Mouse (Mus musculus): ENCODE data around the gene Arl9. TPM values are rescaled to one million over a fixed set of nuclear protein-coding genes. Genes with fewer than 3 reads are reported as not detected.
"Not testable (repeated sequence)": the region's sequence is repeated elsewhere in the genome, so short reads cannot be mapped to it uniquely, and the experiment has no call there.

The Arl9 gene
- polyA plus RNA-seq, 1 experiment from 2014 or later: 0.47 TPM

DNA sequence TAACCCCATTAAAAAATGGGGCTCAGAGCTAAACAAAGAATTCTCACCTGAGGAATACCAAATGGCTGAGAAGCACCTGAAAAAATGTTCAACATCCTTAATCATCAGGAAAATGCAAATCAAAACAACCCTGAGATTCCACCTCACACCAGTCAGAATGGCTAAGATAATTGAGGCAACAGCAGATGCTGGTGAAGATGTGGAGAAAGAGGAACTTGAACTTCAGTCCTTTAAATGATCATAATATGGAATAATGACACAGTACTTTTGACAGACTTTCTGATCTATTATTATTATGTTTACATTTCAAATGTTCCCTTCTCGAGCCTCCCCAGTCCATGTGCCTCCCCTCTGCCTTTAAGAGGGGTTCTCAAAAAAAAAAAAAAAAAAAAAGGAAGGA, 32.7 kb upstream of the Arl9 start:
- H3K36me3 ChIP-seq (ENCODE audit: control insufficient read depth, insufficient read depth, low read length): peaks cover 19% of the 10 kb centered on the region; the same call in 1 of the 2 replicates
- ATAC-seq (replicated peaks; ENCODE audit: low FRiP score): not testable (repeated sequence)

DNA sequence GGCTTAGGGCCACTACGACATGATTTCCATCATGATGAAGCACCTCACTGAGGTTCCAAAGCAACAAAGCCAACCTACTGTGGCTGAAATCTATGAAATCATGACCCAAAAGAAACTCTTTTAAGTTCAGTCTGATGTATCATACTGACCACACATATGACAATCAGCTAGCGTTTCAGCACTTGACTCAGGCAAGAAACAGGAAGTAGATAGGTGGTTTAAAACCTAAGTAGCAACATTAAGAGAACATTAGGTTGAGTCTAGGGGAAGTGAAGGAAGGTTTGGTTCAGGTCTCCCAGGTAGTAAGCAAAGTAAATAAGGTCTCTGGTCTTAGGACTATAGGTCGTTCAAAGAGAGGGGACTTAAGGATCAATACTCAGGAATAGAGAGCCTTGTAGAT, 30.4 kb upstream of the Arl9 start:
- Histone ChIP-seq H3K4me3 (ENCODE audit: low read depth, low read length) (peak overlapping the region; percentile 97), H3K4me1 (replicated peaks; ENCODE audit: control insufficient read depth, insufficient read depth, low read length) (peaks cover 5% of the 10 kb centered on the region), H3K4me2 (peak overlapping the region; percentile 78), H3K36me3 (ENCODE audit: control insufficient read depth, insufficient read depth, low read length) (peaks cover 20% of the 10 kb centered on the region), H3K27me3 (replicated peaks; ENCODE audit: control insufficient read depth, insufficient read depth, low read length) (no peaks in the 10 kb centered on the region), H3K9me3 (ENCODE audit: control insufficient read depth, low read length) (no peaks in the 10 kb centered on the region), H3K27ac (ENCODE audit: low read depth, low read length) (no peak overlapping the region), H3K9ac (ENCODE audit: low read depth, low read length) (peak overlapping the region; percentile 95; the same call in 1 of the 2 replicates)
- DNase-seq (ENCODE audit: low spot score) (no peak), ATAC-seq (replicated peaks; ENCODE audit: low FRiP score) (no peak)
- WGBS: 46% methylated on average over 3 of the region's 3 CpGs

More for the DNA sequence above, 32.7 kb upstream of the Arl9 start:
- DNase-seq (ENCODE audit: low spot score); H3K9ac ChIP-seq (ENCODE audit: low read depth, low read length); H3K4me2 ChIP-seq; H3K4me3 ChIP-seq (ENCODE audit: low read depth, low read length); H3K27ac ChIP-seq (ENCODE audit: low read depth, low read length); H3K9me3 ChIP-seq (ENCODE audit: control insufficient read depth, low read length); H3K4me1 ChIP-seq (replicated peaks; ENCODE audit: control insufficient read depth, insufficient read depth, low read length); H3K27me3 ChIP-seq (replicated peaks; ENCODE audit: control insufficient read depth, insufficient read depth, low read length): not testable (repeated sequence)
- WGBS: 79% methylated on average over 1 of the region's 1 CpGs

DNA sequence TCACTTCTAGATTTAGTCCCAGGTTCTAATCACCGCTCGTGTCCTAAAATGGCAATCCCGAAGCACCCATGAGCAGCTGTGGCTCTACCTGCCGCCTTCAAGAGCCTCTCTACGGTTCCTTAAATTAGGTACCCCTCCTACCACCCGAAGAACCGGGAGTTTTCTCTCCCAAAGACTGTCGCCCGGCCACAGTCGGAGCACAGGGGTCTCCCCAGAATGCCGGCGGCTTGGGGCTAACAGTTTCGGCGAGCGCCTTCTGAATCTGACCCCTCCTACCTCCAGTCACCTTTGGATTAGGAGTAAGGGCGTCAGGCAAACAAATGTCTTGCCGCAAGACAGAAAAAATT, 29.7 kb upstream of the Arl9 start:
- WGBS: 4% methylated on average over 17 of the region's 17 CpGs
- H3K27me3 ChIP-seq (replicated peaks; ENCODE audit: control insufficient read depth, insufficient read depth, low read length): no peaks in the 10 kb centered on the region

DNA sequence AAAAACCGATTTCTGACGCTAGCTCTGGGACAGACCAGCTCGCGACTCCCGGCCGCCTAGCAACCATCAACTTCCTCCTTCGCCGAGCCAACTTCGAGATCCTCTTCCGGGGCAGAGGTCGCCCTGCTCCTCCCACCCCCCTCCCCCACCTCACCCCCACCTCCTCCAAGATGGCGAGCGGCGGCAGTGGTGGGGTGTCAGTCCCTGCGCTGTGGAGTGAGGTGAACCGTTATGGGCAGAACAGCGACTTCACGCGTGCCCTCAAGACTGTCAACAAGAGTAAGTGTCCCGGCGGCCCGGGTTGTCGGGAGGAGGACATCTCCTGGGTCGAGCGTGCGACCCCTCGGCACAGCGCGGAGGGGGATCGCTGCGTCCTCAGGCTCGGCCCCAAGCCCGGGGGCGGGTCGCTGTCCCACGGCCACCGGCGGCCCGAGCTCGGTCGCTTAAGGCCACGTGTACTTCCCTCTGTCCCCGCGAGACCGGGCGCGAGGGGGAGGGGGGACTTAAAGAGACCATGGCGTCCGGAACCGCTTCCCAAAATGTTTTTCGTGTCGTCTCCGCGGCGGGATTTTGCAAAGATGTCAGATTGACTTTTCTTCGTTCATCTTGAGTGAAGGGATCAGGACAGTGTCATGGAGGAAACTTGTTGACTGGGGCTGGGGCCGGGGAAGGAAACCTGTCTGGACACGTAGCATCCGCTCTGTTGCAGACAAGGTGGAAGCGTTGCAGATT, 29.1 kb upstream of the Arl9 start, which contains the start of gene Srp72:
Gene Srp72, plus strand, starts transcription at position 130 of the 732 bp plus-strand sequence.
- under 1% methylated on average over 60 of the region's 60 CpGs for WGBS

More for the DNA sequence above, 29.7 kb upstream of the Arl9 start:
- peaks cover 22% of the 10 kb centered on the region for H3K36me3 ChIP-seq (ENCODE audit: control insufficient read depth, insufficient read depth, low read length)
- peak overlapping the region; percentile 97 for H3K4me3 ChIP-seq (ENCODE audit: low read depth, low read length)
- no peaks in the 10 kb centered on the region for H3K9me3 ChIP-seq (ENCODE audit: control insufficient read depth, low read length)
- peaks cover 5% of the 10 kb centered on the region for H3K4me1 ChIP-seq (replicated peaks; ENCODE audit: control insufficient read depth, insufficient read depth, low read length)
- ATAC-seq (replicated peaks; ENCODE audit: low FRiP score) (peak; percentile 14), DNase-seq (ENCODE audit: low spot score) (no peak)
- peak overlapping the region; percentile 78 for H3K4me2 ChIP-seq
- peak overlapping the region; percentile 95 for H3K9ac ChIP-seq (ENCODE audit: low read depth, low read length)
- H3K27ac ChIP-seq (ENCODE audit: low read depth, low read length): no peak overlapping the region

DNA sequence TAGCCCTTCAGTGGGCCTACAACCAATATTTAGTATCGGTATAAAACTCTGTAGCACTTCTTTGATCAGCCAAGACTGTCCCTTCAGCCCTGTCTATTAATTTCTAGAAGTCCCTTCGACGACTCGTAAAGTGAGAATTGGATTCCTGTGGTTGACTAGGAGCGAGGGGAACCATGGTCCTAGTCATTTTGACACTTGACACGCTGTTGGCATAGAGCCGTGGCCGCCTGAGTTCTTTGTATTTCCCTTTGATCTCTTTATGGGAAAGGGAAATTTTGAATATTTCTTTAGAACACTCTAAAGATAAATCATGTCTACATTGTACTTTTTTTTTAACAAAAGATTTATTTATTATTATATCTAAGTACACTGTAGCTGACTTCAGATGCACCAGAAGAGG, 28.1 kb upstream of the Arl9 start:
- ATAC-seq (replicated peaks; ENCODE audit: low FRiP score) (no peak), DNase-seq (ENCODE audit: low spot score) (no peak)
- Histone ChIP-seq H3K9ac (ENCODE audit: low read depth, low read length) (peak overlapping the region; percentile 95), H3K4me1 (replicated peaks; ENCODE audit: control insufficient read depth, insufficient read depth, low read length) (peaks cover 5% of the 10 kb centered on the region), H3K9me3 (ENCODE audit: control insufficient read depth, low read length) (no peaks in the 10 kb centered on the region), H3K4me3 (ENCODE audit: low read depth, low read length) (peak overlapping the region; percentile 97), H3K27me3 (replicated peaks; ENCODE audit: control insufficient read depth, insufficient read depth, low read length) (no peaks in the 10 kb centered on the region), H3K4me2 (peak overlapping the region; percentile 86), H3K27ac (ENCODE audit: low read depth, low read length) (no peak overlapping the region), H3K36me3 (ENCODE audit: control insufficient read depth, insufficient read depth, low read length) (peaks cover 29% of the 10 kb centered on the region)
- WGBS: 77% methylated on average over 8 of the region's 8 CpGs

More for the DNA sequence above, 29.1 kb upstream of the Arl9 start, which contains the start of gene Srp72:
- Histone ChIP-seq H3K9me3 (ENCODE audit: control insufficient read depth, low read length) (no peaks in the 10 kb centered on the region), H3K4me1 (replicated peaks; ENCODE audit: control insufficient read depth, insufficient read depth, low read length) (peaks cover 5% of the 10 kb centered on the region), H3K27ac (ENCODE audit: low read depth, low read length) (peak within 1 kb of the TSS; percentile 88), H3K4me2 (peak within 1 kb of the TSS; percentile 86), H3K27me3 (replicated peaks; ENCODE audit: control insufficient read depth, insufficient read depth, low read length) (no peaks in the 10 kb centered on the region), H3K4me3 (ENCODE audit: low read depth, low read length) (peak within 1 kb of the TSS; percentile 97), H3K36me3 (ENCODE audit: control insufficient read depth, insufficient read depth, low read length) (peaks cover 25% of the 10 kb centered on the region), H3K9ac (ENCODE audit: low read depth, low read length) (peak within 1 kb of the TSS; percentile 95)
- peak; percentile 88 for ATAC-seq (replicated peaks; ENCODE audit: low FRiP score)
- DNase-seq (ENCODE audit: low spot score): peak; percentile 91

DNA sequence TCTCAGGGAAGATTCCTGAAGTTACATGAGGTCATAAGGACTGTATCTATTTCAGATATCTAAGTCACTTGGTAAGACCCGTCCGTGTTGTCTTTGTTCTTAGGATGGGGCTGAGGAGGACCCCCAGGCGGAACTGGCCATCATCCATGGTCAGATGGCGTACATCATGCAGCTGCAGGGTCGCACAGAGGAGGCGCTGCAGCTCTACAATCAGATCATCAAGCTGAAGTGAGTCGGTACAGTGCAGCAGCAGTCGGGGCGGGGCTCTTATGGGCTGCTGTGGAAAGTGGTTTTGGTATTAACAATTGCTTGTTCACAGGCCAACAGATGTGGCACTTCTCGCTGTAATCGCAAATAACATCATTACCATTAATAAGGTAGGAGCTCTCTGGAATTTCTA, 19.8 kb upstream of the Arl9 start:
- ATAC-seq (replicated peaks; ENCODE audit: low FRiP score) (no peak), DNase-seq (ENCODE audit: low spot score) (no peak)
- Histone ChIP-seq H3K9me3 (ENCODE audit: control insufficient read depth, low read length) (no peaks in the 10 kb centered on the region), H3K27me3 (replicated peaks; ENCODE audit: control insufficient read depth, insufficient read depth, low read length) (no peaks in the 10 kb centered on the region), H3K9ac (ENCODE audit: low read depth, low read length) (no peak overlapping the region), H3K4me1 (replicated peaks; ENCODE audit: control insufficient read depth, insufficient read depth, low read length) (no peaks in the 10 kb centered on the region), H3K27ac (ENCODE audit: low read depth, low read length) (no peak overlapping the region), H3K4me2 (no peak overlapping the region), H3K36me3 (ENCODE audit: control insufficient read depth, insufficient read depth, low read length) (peaks cover 50% of the 10 kb centered on the region), H3K4me3 (ENCODE audit: low read depth, low read length) (no peak overlapping the region)
- 89% methylated on average over 11 of the region's 11 CpGs for WGBS

DNA sequence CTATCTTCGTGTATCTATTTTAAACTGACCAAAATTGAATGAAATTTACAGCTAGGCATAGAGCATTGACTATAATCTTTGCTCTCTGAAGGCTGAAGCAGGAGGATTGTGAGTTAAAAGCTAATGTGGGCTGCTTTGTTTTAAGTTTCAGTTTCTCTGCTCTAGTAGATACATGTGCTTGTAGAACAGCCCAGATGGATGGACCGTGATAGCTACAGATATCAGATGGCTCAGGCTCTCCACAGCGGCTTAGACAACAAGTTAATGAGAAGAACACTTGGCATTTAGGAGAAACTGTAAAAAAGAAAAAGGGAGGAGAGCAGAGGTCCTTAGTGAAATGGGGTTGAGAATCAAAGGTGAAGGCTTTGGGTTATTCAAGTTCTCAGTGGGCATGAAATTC, 13.1 kb upstream of the Arl9 start:
- Histone ChIP-seq H3K4me2 (no peak overlapping the region), H3K36me3 (ENCODE audit: control insufficient read depth, insufficient read depth, low read length) (peaks cover 50% of the 10 kb centered on the region), H3K9me3 (ENCODE audit: control insufficient read depth, low read length) (no peaks in the 10 kb centered on the region), H3K27me3 (replicated peaks; ENCODE audit: control insufficient read depth, insufficient read depth, low read length) (no peaks in the 10 kb centered on the region), H3K4me1 (replicated peaks; ENCODE audit: control insufficient read depth, insufficient read depth, low read length) (peaks cover 5% of the 10 kb centered on the region), H3K4me3 (ENCODE audit: low read depth, low read length) (no peak overlapping the region), H3K27ac (ENCODE audit: low read depth, low read length) (peak overlapping the region; percentile 70), H3K9ac (ENCODE audit: low read depth, low read length) (0 out of 2 replicates have a peak overlapping the region, but pooled peaks have one; percentile 5)
- WGBS: 68% methylated on average over 3 of the region's 3 CpGs
- no peak for DNase-seq (ENCODE audit: low spot score)
- ATAC-seq (replicated peaks; ENCODE audit: low FRiP score): peak; percentile 71

DNA sequence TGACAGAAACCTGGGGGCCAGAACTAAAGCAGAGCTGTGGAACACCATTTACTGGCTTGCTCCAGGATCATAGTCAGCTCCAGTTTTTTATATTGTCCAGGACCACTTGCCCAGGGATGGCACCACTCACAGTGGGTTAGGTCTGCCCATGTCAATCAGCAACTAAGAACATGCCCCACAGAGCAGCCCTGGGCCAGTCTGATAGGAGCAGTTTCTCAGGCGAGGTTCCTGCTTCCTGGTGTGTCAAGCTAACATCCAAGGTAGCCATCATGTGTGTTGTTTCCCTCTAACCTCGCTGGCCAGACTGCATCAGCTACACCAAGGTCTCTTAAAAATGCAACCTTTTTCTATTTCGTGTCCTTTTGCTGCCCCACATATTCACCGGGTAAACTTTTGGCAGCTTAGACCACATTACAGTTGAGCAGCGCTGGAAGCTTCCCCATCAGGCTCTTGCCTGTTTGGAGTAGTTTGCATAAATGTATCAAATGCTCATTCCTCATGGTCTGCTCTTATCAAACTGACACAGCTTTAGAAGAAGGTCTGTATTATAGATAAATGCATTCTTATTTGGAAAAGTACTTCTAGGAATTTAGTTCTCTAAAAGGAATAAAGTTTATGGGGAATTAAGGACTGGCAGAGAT, 10.6 kb upstream of the Arl9 start:
- ATAC-seq (replicated peaks; ENCODE audit: low FRiP score) (peak; percentile 94), DNase-seq (ENCODE audit: low spot score) (peak; percentile 41)
- H3K4me3 ChIP-seq (ENCODE audit: low read depth, low read length): no peak overlapping the region
- peaks cover 5% of the 10 kb centered on the region for H3K4me1 ChIP-seq (replicated peaks; ENCODE audit: control insufficient read depth, insufficient read depth, low read length)
- H3K9me3 ChIP-seq (ENCODE audit: control insufficient read depth, low read length): no peaks in the 10 kb centered on the region
- no peak overlapping the region for H3K9ac ChIP-seq (ENCODE audit: low read depth, low read length)
- no peaks in the 10 kb centered on the region for H3K27me3 ChIP-seq (replicated peaks; ENCODE audit: control insufficient read depth, insufficient read depth, low read length)
- 76% methylated on average over 5 of the region's 5 CpGs for WGBS
- H3K27ac ChIP-seq (ENCODE audit: low read depth, low read length): peak overlapping the region; percentile 52
- H3K4me2 ChIP-seq: no peak overlapping the region
- peaks cover 58% of the 10 kb centered on the region for H3K36me3 ChIP-seq (ENCODE audit: control insufficient read depth, insufficient read depth, low read length)

Data from liver, embryonic 11.5 days (tissue).